Mouse (Mus musculus): ENCODE measurements around the gene Ing3.

GRCm38 (mm10) chr6:21986660-21987331, 37.4 kb downstream of the Ing3 start:
- TF ChIP-seq POLR2A (IDR thresholded peaks at IDR 0.05; ENCODE audit: control insufficient read depth, low read depth, low read length) (no peak), CTCF (IDR thresholded peaks at IDR 0.05; ENCODE audit: control insufficient read depth, insufficient read depth, insufficient replicate concordance, low read depth, low read length) (no peak)
